Mouse (Mus musculus) brain, adult 2 months (tissue): ENCODE results near the gene Ythdc1.
"Not testable (repeated sequence)": the region's sequence is repeated elsewhere in the genome, so short reads cannot be mapped to it uniquely, and the experiment has no call there.

ENCODE experiments used
- DNase-seq: peaks from one replicate; pipeline ENCODE4 v3.0.0; 2011; ENCODE audit warnings: low read depth, low spot score

The Ythdc1 gene

DNA sequence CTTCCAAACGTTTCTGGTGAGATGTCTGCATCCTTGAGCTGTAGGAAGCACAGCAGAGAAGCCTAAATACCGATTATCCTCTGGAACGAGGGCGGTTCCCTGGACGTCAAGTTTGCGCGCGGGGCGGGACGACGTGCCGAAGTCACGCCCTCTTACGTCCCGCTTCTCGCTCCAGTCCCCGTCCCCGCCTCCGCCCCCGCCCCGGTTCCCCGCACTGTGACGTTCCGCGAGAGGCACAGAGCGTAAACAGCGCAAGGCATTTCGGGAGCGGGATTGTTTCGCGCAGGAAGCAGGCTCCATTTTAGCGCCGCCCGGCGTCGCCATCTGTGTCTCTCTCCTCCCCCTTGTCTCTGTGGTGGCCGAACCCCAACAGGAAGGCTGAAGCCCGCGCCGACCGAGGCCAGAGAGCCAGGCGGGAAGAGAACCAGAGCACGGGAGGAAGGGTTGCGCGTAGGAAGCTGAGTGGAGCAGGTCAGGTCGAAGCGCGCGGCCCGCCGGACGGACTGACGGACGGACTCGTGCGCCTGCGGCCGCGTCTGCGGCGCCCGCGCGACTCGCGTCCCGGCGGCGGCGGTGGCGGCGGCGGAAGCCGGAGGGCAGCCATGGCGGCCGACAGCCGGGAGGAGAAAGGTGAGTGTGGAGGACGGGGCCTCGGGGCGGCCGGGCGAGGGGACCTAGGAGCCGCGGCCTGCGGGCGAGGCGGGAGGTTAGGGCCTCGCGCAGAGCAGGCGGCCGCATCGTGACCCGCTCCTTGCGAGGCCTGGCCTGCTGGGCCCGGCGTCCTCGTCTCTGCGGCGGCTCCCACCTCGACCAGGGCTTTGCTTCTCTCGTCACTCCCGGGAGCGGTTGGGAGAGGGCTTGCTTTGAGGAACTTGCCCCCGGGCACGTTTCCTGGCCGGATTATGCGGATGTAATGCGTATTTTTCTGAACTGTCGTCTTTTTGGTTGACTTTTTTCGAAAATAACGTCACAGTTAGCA, at the start of gene Ythdc1:
Ythdc1 (plus strand) TSS at position 260 of the 979 bp plus-strand sequence.
- DNase-seq: peak; percentile 99

DNA sequence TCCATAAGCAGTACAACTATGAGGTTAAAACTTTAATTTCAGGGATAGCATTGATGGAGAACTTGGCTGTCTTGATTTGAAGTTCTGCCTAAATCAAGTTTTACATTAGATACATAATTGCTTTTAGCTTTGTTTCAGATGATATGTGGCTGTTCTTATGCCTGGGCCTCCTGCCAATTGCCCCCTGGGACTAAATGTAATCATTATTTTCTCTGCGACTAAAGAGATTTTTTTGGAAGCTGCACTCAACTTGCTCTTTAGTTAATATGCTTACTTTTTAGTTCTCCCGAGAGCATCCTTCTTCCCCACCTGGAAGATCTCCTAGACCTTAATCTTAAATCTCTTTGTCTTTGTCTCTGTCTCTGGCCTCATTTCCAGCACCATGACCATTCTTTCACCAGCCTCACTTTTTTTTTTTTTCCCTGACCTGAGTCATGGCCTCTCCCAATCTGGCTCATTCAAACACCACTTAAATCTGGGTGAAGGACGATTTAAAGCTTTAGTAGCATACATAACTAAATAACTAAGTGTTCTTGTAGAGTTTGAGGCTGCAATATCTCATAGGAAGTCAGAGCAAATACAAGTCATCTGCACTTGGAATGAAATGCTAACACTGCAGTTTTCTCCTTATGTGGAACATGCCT, 34.9 kb upstream of the Ythdc1 start:
- DNase-seq: peak; percentile 3

DNA sequence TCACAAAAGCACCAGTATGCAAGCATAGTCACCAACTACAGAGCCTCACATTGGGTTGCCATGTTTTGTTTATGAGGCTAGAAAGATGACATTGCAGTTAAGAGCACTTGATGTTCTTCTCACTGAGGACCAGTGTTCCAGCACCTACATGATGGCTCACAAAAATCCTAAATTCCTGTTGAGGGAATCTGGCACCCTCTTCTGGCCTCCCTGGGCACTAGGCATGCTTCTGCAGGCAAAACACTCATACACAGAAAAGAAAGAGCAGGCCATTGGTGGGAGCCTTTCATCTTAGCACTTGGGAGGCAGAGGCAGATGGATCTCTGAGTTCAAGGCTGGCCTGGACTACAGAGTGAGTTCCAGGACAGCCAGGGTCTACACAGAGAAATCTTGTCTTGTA, 33.0 kb upstream of the Ythdc1 start:
- no peak for DNase-seq

DNA sequence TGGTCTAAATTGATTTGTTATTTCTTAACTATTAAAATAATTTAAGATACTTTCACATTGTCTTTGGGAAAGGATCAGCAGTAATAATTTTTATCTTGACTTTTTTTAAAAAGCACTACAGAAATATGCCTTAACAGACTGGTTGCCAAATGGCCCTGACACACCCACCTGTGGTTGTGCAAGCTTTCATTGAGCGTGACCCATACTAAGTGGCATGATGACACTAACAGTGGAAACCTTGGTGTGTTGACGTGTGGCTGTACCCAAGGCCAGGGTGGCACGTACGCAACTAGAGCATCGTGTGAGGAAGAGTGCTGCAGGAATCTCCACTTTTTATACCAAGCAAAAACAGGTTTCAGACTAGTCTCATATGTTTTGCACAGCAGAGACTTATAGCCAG, 27.1 kb upstream of the Ythdc1 start:
- DNase-seq: no peak

DNA sequence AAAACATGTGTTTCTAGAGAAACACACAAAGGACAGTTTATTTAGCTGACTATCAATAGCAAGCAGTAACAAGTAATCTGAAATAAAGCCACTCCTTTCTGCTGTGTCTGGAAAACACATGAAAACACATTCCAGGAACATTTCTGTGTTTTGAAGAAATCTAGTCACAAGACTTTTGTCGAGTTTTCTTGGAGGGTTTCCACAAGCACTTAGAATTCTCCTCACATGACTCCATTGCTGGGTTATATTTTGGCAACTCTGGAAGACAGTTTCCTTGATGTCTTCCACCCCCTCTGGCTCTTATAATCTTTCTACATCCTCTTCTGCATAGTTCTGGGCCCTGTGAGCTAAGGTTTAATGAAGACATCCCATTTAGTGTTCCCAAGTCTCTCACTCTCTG, 25.6 kb upstream of the Ythdc1 start:
- no peak for DNase-seq

DNA sequence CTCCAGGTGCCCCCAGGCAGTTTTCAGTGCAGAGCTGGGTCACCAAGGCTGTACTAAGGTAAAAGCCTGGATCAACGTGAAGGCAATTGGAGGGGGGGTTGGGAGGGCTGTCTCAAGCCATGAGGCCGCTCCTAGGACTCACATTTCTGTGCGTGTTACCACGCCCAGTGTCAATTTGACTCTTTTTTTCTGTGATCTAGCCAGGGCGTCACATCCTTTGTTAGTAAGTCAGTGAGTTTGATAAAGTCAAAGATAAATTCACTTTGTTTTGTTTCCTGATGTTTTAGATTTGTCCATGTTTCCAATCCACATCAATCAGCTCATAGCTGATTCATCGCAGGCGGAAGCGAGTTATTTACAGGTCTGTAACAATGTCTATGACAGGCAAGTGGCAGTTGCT, 21.0 kb upstream of the Ythdc1 start:
- DNase-seq: no peak

DNA sequence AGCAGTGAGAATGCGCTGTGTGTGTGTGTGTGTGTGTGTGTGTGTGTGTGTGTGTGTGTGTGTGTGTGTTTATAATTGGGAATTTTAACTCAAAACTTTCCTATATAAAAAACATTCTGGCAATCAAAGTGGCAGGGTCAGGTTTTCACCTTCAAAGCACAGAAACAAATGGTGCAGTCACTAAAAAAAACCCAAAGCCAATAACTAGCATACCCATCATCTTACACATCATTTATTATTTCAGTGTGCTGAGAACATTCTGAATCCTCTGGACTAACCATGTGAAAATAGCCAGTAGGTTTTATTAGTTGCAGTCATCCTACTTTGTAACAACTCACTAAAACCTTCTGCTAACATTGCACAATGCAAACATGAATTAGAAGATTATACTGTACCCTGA, 19.8 kb upstream of the Ythdc1 start:
- no peak for DNase-seq

DNA sequence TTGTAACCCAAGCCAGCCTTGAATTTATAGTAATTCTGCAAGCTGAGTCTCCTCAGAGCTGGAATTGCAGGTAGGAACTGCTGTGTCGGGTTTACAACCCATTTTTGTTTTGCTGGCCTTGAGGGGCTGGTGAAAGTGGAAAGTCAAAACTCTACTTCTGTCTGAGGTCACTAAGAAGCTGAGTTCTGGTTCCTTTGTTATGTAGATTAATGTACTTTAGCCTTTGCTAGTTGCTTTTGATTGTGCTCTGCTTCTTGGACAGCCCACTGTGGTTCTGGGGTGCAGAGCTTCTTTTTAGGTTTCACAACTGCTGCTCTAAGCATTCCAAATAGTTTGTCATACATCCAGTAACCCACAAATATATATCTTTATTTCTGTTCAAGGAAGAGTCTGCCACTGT, 17.2 kb upstream of the Ythdc1 start:
- no peak for DNase-seq

DNA sequence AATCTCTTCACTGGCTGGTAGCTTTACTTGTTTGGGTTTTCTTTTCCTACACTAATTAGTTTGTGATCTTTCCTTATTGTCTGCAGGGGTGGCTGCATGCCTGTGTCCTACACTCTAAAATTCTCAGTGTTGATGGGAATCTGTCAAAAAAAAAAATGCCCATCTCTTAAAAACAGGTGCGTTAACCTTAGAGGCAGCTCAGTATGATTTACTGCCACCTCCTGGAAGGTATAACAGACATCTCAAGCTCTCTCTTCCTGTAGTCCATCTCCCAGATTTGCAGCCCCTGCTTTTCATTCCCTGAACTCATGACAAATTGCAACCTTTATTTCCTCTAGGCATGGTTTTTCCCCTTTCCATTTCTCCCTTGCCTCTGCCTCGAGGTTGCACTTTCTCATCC, 14.1 kb upstream of the Ythdc1 start:
- DNase-seq: no peak

DNA sequence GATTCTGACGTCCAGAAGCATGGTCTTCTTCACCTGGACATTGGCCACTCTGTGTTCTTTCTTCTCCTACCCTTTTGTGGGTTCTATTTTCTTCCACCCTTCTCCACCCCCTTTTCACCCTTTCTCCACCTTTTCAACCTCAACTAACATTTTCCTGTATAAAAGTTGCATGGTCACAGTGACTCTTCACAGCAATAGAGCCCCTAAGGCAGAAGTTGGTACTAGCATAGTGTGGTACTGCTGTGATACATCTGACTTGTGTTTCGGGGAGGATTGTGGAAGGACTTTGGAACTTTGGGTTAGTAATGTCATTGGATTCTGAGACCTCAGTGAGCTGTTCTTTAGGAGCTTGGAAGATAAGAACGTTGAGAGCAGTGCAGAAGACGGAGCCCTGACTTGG, 11.8 kb upstream of the Ythdc1 start:
- DNase-seq: no peak

DNA sequence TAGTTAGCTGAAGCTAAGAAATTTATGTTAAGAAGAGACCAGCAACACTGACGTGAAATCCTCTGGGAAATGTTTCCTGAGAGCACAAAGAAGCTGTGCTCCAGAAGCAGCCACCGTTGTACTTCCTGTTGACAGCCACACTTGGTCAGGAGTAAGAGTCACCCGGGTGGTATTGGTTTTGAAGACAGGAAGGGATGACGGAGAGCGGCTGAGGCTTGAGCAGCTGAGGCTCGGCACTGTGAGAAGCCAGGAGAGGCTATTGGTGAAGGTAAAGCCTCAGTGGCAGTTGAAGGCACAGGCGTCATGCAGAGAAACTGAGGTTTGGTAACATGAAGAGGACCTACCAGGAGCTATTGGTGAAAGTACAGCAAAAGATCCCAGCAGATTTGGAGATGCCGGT, 11.2 kb upstream of the Ythdc1 start:
- DNase-seq: no peak

DNA sequence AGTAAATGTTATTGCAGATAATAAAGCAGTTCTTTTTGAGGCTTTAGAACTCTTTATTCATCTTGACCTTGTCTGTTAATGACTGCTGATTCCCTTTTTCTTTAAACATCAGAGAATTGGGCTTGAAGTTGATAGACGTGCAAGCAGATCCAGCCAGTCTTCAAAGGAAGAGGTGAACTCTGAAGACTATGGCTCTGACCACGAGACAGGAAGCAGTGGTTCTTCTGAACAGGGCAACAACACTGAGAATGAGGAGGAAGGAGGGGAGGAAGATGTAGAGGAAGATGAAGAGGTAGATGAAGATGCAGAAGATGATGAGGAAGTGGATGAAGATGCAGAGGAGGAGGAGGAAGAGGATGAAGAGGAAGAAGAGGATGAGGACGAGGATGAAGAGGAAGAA, 12.8 kb downstream of the Ythdc1 start:
- no peak for DNase-seq

DNA sequence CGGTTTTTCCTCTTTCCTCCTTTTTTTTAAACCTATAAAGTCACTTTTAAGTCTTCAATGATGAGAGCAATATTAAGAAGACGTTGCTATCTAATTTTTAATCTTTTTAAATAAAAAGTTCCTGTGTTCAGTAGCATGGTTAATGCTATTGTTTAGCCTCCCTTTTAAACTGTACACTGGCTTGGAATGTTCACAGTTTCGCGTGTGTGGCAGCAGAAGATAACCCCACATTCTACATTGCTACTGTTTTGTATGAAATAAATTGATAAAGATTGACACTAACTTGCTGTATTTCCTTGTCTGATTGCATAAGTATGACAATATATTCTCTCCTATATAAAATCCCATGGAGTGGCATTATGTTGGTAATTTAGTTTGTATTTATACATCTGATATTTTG, 32.4 kb downstream of the Ythdc1 start:
- not testable (repeated sequence) for DNase-seq

DNA sequence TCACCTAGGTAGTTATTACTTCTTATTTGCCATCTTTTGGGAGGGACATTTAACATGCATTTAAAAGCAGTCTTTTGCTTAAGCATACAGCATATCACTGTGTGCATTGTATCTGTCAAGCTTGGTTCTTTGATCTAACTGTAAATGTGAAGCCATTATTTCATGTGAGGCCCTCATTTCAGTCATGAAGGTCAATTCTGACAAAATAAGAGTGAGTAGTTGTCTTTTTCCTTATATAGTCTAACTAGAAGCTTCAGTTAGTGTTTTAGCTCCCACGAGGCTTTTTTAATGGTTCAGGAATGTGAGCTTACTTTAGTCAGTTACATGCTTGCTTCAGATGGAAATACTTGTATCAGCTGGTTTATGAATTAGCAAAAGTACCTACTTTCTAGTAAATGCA, 34.1 kb downstream of the Ythdc1 start:
- DNase-seq: no peak

DNA sequence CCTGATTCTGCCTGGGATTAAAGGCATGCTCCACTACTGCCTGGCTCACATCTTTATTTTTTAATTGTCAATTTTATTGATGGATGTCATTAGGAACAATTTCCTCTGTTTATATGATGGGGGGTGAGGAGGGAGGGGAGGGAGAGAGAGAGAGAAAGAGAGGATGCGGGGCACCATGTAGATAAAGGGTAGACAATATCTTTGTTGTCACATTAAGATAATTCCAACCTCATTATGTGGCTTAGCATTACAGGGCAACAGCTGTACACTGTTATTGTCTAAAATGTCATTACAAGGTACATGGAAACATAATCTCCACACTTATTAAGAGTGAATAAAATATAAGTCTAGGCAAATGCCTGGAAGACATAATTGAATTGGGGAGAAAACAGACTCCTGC, 35.5 kb downstream of the Ythdc1 start:
- DNase-seq: no peak

DNA sequence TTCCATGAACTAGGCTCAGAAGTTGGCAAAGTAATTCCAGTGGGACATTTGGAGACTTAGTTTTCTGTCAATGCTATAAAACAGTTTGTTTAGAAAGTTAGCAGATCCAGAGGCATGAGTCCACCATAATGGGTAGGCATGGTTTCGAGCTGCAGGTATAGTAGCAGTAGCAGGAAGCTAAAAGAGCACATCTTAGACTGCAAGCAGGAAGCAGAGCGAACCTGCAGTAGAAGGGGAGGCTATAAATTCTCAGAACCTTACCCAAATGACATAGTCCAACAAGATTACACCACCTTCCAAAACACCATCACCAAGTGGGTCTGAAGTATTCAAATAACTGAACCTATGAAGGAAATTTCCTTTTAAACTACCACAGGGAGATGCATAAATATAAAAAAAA, 36.2 kb downstream of the Ythdc1 start:
- no peak for DNase-seq

DNA sequence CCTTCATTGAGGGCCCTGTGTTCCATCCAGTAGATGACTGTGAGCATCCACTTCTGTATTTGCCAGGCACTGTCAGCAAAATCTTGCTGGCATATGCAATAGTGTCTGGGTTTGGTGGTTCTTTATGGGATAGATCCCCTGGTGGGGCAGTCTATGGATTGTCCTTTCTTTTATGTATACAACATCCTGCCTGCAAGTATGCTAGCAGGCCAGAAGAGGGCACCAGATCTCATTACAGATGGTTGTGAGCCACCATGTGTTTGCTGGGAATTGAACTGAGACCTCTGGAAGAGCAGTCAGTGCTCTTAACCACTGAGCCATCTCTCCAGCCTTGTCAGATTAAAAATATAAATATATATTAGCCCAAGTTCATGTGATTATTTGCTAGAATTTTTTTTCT, 37.2 kb downstream of the Ythdc1 start:
- DNase-seq: not testable (repeated sequence)

DNA sequence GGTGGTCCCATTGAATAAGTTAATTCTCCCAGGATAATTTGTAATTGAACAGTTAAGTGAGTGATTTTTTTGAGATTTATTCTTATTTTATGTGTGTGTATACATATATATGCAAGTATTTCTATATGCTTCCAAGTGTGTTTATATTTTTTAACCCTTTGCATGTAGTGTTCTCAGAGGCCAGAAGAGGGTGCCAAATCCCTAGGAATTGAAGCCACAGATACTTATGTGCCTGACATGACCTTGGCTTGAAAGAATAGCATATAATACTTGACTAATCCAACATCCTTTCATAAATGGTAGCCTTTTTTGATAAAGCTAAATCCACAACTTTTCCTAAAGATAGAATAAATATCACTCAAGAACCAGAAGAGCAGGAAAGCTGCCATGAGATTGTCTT, 46.1 kb downstream of the Ythdc1 start:
- DNase-seq: peak; percentile 58

DNA sequence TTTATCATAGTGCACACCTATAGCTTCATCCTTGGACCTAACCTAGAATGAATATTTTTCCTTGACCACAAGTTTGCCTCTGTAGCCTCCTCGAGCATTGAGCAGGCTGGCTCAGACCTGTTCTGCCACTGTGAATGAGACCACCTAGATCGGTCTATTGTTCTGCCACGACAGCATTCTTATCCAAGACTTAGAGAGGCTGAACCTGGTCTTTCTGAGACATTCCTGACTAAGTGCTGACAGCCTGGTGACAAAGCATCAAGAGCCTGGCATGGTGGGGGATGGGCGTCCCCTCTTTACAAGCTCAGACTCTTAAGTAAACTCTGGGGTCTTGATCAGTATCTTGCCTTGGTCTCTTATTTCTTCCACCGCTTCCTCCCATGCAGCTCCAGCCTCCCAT, 47.6 kb downstream of the Ythdc1 start:
- no peak for DNase-seq

DNA sequence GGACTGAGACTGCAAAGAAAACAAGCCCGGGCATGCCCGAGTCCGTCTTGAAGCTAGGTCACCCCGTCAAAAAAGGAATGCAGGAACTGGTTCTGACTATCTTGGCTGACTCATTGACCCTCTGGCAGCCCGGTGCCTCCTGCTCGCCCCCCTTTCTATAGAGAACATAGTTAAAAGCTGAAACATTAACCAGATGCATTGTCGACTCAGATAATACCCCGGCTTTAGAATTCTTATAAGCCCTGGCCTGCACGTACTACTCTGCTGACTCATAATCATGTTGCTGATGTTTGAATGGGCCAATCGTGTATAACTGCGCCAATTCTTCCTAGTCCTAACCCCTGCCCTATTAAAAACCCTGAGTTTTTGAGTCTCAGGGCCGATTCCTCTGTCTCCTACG, 52.5 kb downstream of the Ythdc1 start:
- not testable (repeated sequence) for DNase-seq

DNA sequence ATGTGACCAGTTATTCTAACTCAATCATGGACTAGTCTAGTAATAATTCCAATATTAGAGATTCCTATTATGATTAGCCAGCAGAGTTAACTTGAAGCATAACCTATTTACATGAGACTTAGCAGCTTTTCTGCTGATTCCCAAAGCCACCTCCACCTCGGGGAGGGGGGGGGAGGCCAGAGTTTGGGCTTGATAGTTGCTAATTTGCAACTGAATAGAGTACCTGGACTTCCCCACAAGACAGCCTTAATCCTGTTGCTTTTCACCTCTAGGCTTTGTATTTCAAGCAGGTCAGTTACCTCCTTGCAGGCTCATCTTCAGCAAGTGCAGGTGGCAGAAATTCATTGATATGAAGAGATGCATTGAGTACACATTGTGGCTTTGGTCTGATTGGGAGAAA, 53.7 kb downstream of the Ythdc1 start:
- DNase-seq: no peak

DNA sequence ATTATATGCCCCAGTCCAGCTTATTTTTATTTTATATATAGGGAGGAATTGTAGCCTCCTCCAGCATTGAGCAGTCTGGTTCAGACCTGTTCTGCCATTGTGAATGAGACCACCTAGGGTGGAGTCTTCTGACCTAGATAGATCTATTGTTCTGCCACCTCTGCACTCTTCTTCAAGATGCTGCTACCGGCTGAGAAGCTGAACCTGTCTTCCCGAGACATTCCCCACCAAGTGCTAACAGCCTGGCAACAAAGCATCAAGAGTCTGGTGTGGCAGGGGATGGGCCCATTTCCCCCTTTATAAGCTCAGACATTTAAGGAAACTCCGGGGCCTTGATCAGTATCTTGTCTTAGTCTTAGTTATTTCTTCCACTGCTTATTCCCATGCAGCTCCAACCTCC, 54.3 kb downstream of the Ythdc1 start:
- DNase-seq: no peak

DNA sequence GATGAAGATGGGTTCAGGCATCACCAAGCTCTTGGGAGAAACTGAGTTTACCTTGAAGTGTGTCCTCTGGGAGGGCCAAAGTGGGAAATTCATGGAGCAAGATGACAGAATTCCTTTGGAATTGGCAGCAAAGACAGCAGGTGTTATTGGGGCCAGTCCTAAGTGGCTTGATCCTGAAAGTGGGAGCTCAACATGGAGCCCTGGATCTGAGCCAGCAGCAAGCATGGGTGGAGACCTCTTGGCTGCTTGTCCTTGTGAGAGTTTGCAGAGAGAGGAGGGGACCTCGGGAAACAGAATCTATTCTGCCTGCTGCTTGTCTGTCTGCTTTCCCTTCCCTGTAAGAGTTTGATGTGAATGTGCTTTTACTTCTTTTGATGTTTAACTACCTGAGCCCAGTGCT, 67.9 kb downstream of the Ythdc1 start:
- no peak for DNase-seq
